Mouse (Mus musculus): Measurements from ENCODE around the gene Dguok. TPM values are rescaled to one million over a fixed set of nuclear protein-coding genes. Genes with fewer than 3 reads are reported as not detected.

The Dguok gene
- polyA plus RNA-seq, 1 experiment from 2014 or later = 69.7 TPM

GRCm38 (mm10) chr6:83435174-83435573 lies 71.6 kb downstream of the Dguok start:
- Histone ChIP-seq H3K4me3 (ENCODE audit: low read depth, low read length) (no peak overlapping the region), H3K4me2 (no peak overlapping the region), H3K36me3 (ENCODE audit: insufficient read depth) (peaks cover 35% of the 10 kb centered on the region), H3K27ac (ENCODE audit: low read depth) (no peak overlapping the region), H3K9ac (no peak overlapping the region), H3K4me1 (ENCODE audit: insufficient read depth) (peaks cover 18% of the 10 kb centered on the region), H3K9me3 (ENCODE audit: low read depth, low read length) (no peaks in the 10 kb centered on the region), H3K27me3 (ENCODE audit: insufficient read depth, low read length) (no peaks in the 10 kb centered on the region)
- ATAC-seq (ENCODE audit: insufficient read depth) = no peak
- WGBS = 65% methylated on average over 5 of the region's 5 CpGs
- no peak for DNase-seq
- no peak for TF ChIP-seq CTCF (IDR thresholded peaks at IDR 0.05; ENCODE audit: low read depth)

- DNase-seq = no peak
- H3K9me3 ChIP-seq (ENCODE audit: low read depth, low read length) = no peaks in the 10 kb centered on the region
- no peak overlapping the region for H3K9ac ChIP-seq
- peaks cover 44% of the 10 kb centered on the region for H3K36me3 ChIP-seq (ENCODE audit: insufficient read depth)
- peaks cover 12% of the 10 kb centered on the region for H3K4me1 ChIP-seq (ENCODE audit: insufficient read depth)
- H3K4me2 ChIP-seq = no peak overlapping the region
- 62% methylated on average over 4 of the region's 4 CpGs for WGBS
- H3K4me3 ChIP-seq (ENCODE audit: low read depth, low read length) = no peak overlapping the region
- peak overlapping the region; percentile 46; the same call in 1 of the 2 replicates for H3K27ac ChIP-seq (ENCODE audit: low read depth)
- no peaks in the 10 kb centered on the region for H3K27me3 ChIP-seq (ENCODE audit: insufficient read depth, low read length)
- no peak for TF ChIP-seq CTCF (IDR thresholded peaks at IDR 0.05; ENCODE audit: low read depth)
- no peak for ATAC-seq (ENCODE audit: insufficient read depth)
Observed at GRCm38 (mm10) chr6:83433546-83433945, 73.2 kb downstream of the Dguok start.

- ATAC-seq (ENCODE audit: insufficient read depth) (peak; percentile 53; the same call in 1 of the 2 replicates), DNase-seq (peak; percentile 56)
- WGBS = 57% methylated on average over 7 of the region's 7 CpGs
- TF ChIP-seq CTCF (IDR thresholded peaks at IDR 0.05; ENCODE audit: low read depth) = no peak
- no peaks in the 10 kb centered on the region for H3K27me3 ChIP-seq (ENCODE audit: insufficient read depth, low read length)
- peak overlapping the region; percentile 66; the same call in 1 of the 2 replicates for H3K27ac ChIP-seq (ENCODE audit: low read depth)
- H3K36me3 ChIP-seq (ENCODE audit: insufficient read depth) = peaks cover 44% of the 10 kb centered on the region
- H3K9ac ChIP-seq = no peak overlapping the region
- H3K9me3 ChIP-seq (ENCODE audit: low read depth, low read length) = no peaks in the 10 kb centered on the region
- H3K4me1 ChIP-seq (ENCODE audit: insufficient read depth) = peaks cover 12% of the 10 kb centered on the region
- H3K4me2 ChIP-seq = no peak overlapping the region
- H3K4me3 ChIP-seq (ENCODE audit: low read depth, low read length) = no peak overlapping the region
Observed at GRCm38 (mm10) chr6:83432966-83433365, 73.8 kb downstream of the Dguok start.

Other genes starting within 250 kb of the Dguok start
- 41.6 and 47.3 TPM in 2 replicates for gene Mthfd2, start 181.1 kb downstream of the Dguok start, polyA plus RNA-seq (2014; fragmentation: Nextera tagmentation; extraction: Ambion mirVana)
- gene Mob1a, start 181.0 kb downstream of the Dguok start, polyA plus RNA-seq (2014; fragmentation: Nextera tagmentation; extraction: Ambion mirVana) = 93.1 and 93.6 TPM in 2 replicates
- gene Bola3, start 157.8 kb downstream of the Dguok start, polyA plus RNA-seq (2014; fragmentation: Nextera tagmentation; extraction: Ambion mirVana) = 144 and 151 TPM in 2 replicates
- 34.4 and 36.9 TPM in 2 replicates for gene Tet3, start 47.9 kb downstream of the Dguok start, polyA plus RNA-seq (2014; fragmentation: Nextera tagmentation; extraction: Ambion mirVana)
- gene Actg2, start 29.3 kb upstream of the Dguok start, polyA plus RNA-seq (2014; fragmentation: Nextera tagmentation; extraction: Ambion mirVana) = 204 and 205 TPM in 2 replicates
- gene Stambp, start 65.8 kb upstream of the Dguok start, polyA plus RNA-seq (2014; fragmentation: Nextera tagmentation; extraction: Ambion mirVana) = 18.6 and 19.7 TPM in 2 replicates
- not detected in 2 replicates for gene Clec4f, start 149.2 kb upstream of the Dguok start, polyA plus RNA-seq (2014; fragmentation: Nextera tagmentation; extraction: Ambion mirVana)
- gene Cd207, start 170.9 kb upstream of the Dguok start, polyA plus RNA-seq (2014; fragmentation: Nextera tagmentation; extraction: Ambion mirVana) = not detected in 2 replicates
- not detected in 2 replicates for gene Vax2, start 204.3 kb upstream of the Dguok start, polyA plus RNA-seq (2014; fragmentation: Nextera tagmentation; extraction: Ambion mirVana)
- gene Atp6v1b1, start 236.0 kb upstream of the Dguok start, polyA plus RNA-seq (2014; fragmentation: Nextera tagmentation; extraction: Ambion mirVana) = not detected in 2 replicates